In the genomic region with DNA sequence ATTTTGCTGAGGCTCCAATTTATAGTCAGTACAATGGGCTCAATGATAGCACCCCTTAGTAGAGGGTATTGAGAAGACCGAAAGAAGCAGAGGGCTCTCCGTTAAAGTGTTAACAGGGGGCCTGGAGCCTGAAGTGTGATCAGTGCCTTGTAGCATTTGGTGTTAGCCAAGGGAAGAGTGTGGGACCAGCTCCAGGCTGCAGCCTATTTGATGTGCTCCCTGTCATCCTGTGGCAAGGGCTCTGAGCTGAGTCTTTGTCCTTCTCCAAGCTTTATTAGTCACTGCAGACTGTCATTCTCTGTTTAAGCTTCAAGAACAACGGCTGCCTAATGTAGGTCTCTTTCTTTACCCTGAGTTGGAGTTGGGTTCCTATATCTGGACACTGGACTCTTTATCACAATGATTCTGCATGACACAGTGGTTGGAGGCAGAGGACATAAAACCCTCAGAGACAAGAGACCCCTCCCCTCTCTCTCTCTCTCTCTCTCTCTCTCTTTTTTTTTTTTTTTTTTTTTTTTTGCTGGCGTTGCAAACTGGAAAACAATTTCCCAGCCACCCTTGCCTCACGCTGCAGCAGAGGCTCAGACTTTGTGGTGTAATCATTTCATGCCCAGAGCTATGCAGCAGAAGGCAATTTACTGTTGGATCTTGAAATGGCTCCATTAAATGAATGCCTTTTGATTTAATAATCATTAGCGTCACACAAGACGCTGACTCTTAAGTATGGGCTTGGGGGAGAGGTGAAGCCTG, we compare ENCODE assay signal across 15 mouse cellular contexts. TPM values are rescaled to one million over a fixed set of nuclear protein-coding genes. Genes with fewer than 3 reads are reported as not detected.
DNase-seq lines count a peak whose midpoint lies in the region; ATAC-seq and TF ChIP-seq lines count a peak whose summit lies in the region.
"Had no signal": no experiment of that assay in that cellular context is flagged by ENCODE, and none has a peak within 500 bp of the region (broad histone marks: within the 10 kb centered on the region; RNA-seq: fewer than 3 reads in every experiment).

No protein-coding gene starts in this region.

- no peak for TF ChIP-seq POLR2A in kidney, adult 2 months (IDR thresholded peaks at IDR 0.05; ENCODE audit: low read depth, low read length)
- TF ChIP-seq POLR2A in thymus, adult 2 months (IDR thresholded peaks at IDR 0.05; ENCODE audit: control insufficient read depth, extremely low read depth, insufficient read depth, low read length, poor library complexity) = no peak

- 0 out of 2 replicates have a peak, but pooled peaks have one; percentile 26 for ATAC-seq in forebrain, embryonic 16.5 days
- ATAC-seq in forebrain, embryonic 11.5 days (replicated peaks; ENCODE audit: low FRiP score) = no peak
- peak; percentile 61; the same call in 1 of the 2 replicates for ATAC-seq in hindbrain, embryonic 15.5 days (ENCODE audit: low FRiP score, low read depth)
- ATAC-seq: liver, embryonic 12.5 days had no signal

- no peaks in the 10 kb centered on the region for H3K36me3 ChIP-seq in forebrain, embryonic 16.5 days (ENCODE audit: control insufficient read depth, insufficient read depth)
- H3K36me3 ChIP-seq in forebrain, embryonic 11.5 days (ENCODE audit: control insufficient read depth, insufficient read depth, low read length) = no peaks in the 10 kb centered on the region
- H3K36me3 ChIP-seq in kidney, adult 2 months (ENCODE audit: control insufficient read depth, insufficient read depth, low read length) = no peaks in the 10 kb centered on the region
- no peaks in the 10 kb centered on the region for H3K36me3 ChIP-seq in hindbrain, embryonic 15.5 days
- H3K36me3 ChIP-seq in thymus, adult 2 months (ENCODE audit: control insufficient read depth, insufficient read depth, low read length) = no peaks in the 10 kb centered on the region
- H3K36me3 ChIP-seq: liver, embryonic 12.5 days had no signal

- H3K27ac ChIP-seq in forebrain, embryonic 16.5 days (ENCODE audit: low read length) = no peak overlapping the region
- no peak overlapping the region for H3K27ac ChIP-seq in forebrain, embryonic 11.5 days (ENCODE audit: low read depth, low read length)
- H3K27ac ChIP-seq in kidney, adult 2 months (ENCODE audit: insufficient read depth, low read depth, low read length) = peak overlapping the region; percentile 43
- peak overlapping the region; percentile 36; the same call in 1 of the 2 replicates for H3K27ac ChIP-seq in hindbrain, embryonic 15.5 days (replicated peaks)
- H3K27ac ChIP-seq in thymus, adult 2 months (ENCODE audit: control insufficient read depth, insufficient read depth, low read length) = no peak overlapping the region
- H3K27ac ChIP-seq: layer of hippocampus, adult 2 months; liver, embryonic 12.5 days had no signal

- no peaks in the 10 kb centered on the region for H3K27me3 ChIP-seq in forebrain, embryonic 16.5 days (replicated peaks; ENCODE audit: control insufficient read depth, insufficient read depth, low read length)
- H3K27me3 ChIP-seq in forebrain, embryonic 11.5 days (ENCODE audit: control insufficient read depth, insufficient read depth, low read length) = no peaks in the 10 kb centered on the region
- no peaks in the 10 kb centered on the region; the same call in 1 of the 2 replicates for H3K27me3 ChIP-seq in kidney, adult 2 months (replicated peaks; ENCODE audit: control insufficient read depth, insufficient read depth, low read length)
- no peaks in the 10 kb centered on the region for H3K27me3 ChIP-seq in hindbrain, embryonic 15.5 days
- no peaks in the 10 kb centered on the region for H3K27me3 ChIP-seq in thymus, adult 2 months (ENCODE audit: control insufficient read depth, insufficient read depth, low read length)
- H3K27me3 ChIP-seq: liver, embryonic 12.5 days had no signal

- no peak overlapping the region for H3K4me2 ChIP-seq in forebrain, embryonic 16.5 days (ENCODE audit: low read length)
- no peak overlapping the region for H3K4me2 ChIP-seq in forebrain, embryonic 11.5 days (ENCODE audit: low read depth, low read length, severe bottlenecking)
- H3K4me2 ChIP-seq in hindbrain, embryonic 15.5 days = no peak overlapping the region
- H3K4me2 ChIP-seq: liver, embryonic 12.5 days had no signal

- no peak for DNase-seq in forebrain, embryonic 11.5 days (ENCODE audit: low spot score)
- no peak for DNase-seq in kidney, adult 2 months
- no peak for DNase-seq in kidney, postnatal 10 days
- DNase-seq in brain, adult 2 months (ENCODE audit: low read depth, low spot score) = peak; percentile 24
- DNase-seq in thymus, adult 2 months = no peak
- DNase-seq in layer of hippocampus, adult 9-10 months (ENCODE audit: low spot score) = no peak
- DNase-seq: lung, postnatal 10 days; right cerebral cortex, adult 18-20 months; thymus, postnatal 4 days had no signal

- H3K4me3 ChIP-seq in forebrain, embryonic 16.5 days (replicated peaks; ENCODE audit: low read length) = no peak overlapping the region
- no peak overlapping the region for H3K4me3 ChIP-seq in forebrain, embryonic 11.5 days (ENCODE audit: low read depth, low read length)
- no peak overlapping the region for H3K4me3 ChIP-seq in kidney, adult 2 months (ENCODE audit: insufficient read depth, low read depth, low read length)
- no peak overlapping the region for H3K4me3 ChIP-seq in hindbrain, embryonic 15.5 days
- no peak overlapping the region for H3K4me3 ChIP-seq in thymus, adult 2 months (ENCODE audit: control insufficient read depth, insufficient read depth, low read length)
- H3K4me3 ChIP-seq: layer of hippocampus, adult 2 months; liver, embryonic 12.5 days had no signal

- peaks cover 7% of the 10 kb centered on the region for H3K4me1 ChIP-seq in forebrain, embryonic 16.5 days (replicated peaks; ENCODE audit: control insufficient read depth, insufficient read depth, low read length)
- H3K4me1 ChIP-seq in forebrain, embryonic 11.5 days (replicated peaks; ENCODE audit: control insufficient read depth, insufficient read depth, low read length) = no peaks in the 10 kb centered on the region
- peaks cover 3% of the 10 kb centered on the region; the same call in 1 of the 2 replicates for H3K4me1 ChIP-seq in kidney, adult 2 months (ENCODE audit: control insufficient read depth, insufficient read depth, low read length)
- H3K4me1 ChIP-seq in hindbrain, embryonic 15.5 days (replicated peaks) = peaks cover 7% of the 10 kb centered on the region; the same call in 1 of the 2 replicates
- H3K4me1 ChIP-seq in thymus, adult 2 months (replicated peaks; ENCODE audit: control insufficient read depth, insufficient read depth, low read length) = no peaks in the 10 kb centered on the region
- H3K4me1 ChIP-seq: liver, embryonic 12.5 days had no signal

- TF ChIP-seq CTCF in kidney, adult 2 months (conservative IDR thresholded peaks at IDR 0.05; ENCODE audit: insufficient read depth, insufficient read length, low read depth, low read length) = no peak
- TF ChIP-seq CTCF in thymus, adult 2 months (IDR thresholded peaks at IDR 0.05; ENCODE audit: borderline replicate concordance, control insufficient read depth, extremely low read depth, insufficient read depth, low read length, poor library complexity) = no peak

- no peaks in the 10 kb centered on the region for H3K9me3 ChIP-seq in forebrain, embryonic 16.5 days (ENCODE audit: control insufficient read depth, low read length)
- H3K9me3 ChIP-seq in forebrain, embryonic 11.5 days (ENCODE audit: control insufficient read depth, low read length) = no peaks in the 10 kb centered on the region
- H3K9me3 ChIP-seq in hindbrain, embryonic 15.5 days = no peaks in the 10 kb centered on the region
- H3K9me3 ChIP-seq: liver, embryonic 12.5 days had no signal

- no peak overlapping the region for H3K9ac ChIP-seq in forebrain, embryonic 16.5 days (replicated peaks; ENCODE audit: low read depth, low read length)
- no peak overlapping the region for H3K9ac ChIP-seq in forebrain, embryonic 11.5 days (ENCODE audit: low read length)
- H3K9ac ChIP-seq in hindbrain, embryonic 15.5 days = no peak overlapping the region
- H3K9ac ChIP-seq: liver, embryonic 12.5 days had no signal

- WGBS in forebrain, embryonic 16.5 days = 44% methylated on average over 7 of the region's 7 CpGs
- WGBS in forebrain, embryonic 11.5 days = 72% methylated on average over 7 of the region's 7 CpGs
- WGBS in kidney, adult 2 months = 56% methylated on average over 7 of the region's 7 CpGs
- 51% methylated on average over 7 of the region's 7 CpGs for WGBS in hindbrain, embryonic 15.5 days
- 88% methylated on average over 7 of the region's 7 CpGs for WGBS in thymus, adult 2 months

RNA-seq across cellular contexts. Expression of a gene that starts 41.9 kb away (rescaled TPM):
- polyA plus RNA-seq in forebrain, embryonic 16.5 days (2015; fragmentation: Nextera tagmentation; extraction: Ambion mirVana) = not detected in 2 replicates
- polyA plus RNA-seq in forebrain, embryonic 11.5 days (2014; fragmentation: Nextera tagmentation; extraction: Ambion mirVana) = not detected in 2 replicates
- polyA plus RNA-seq in kidney, adult 2 months (2012; rRNA removed) = 1.6 and 1.9 TPM in 2 replicates
- polyA plus RNA-seq in hindbrain, embryonic 15.5 days (2015; fragmentation: Nextera tagmentation; extraction: Ambion mirVana) = not detected in 2 replicates
- 0.11 and 0.30 TPM in 2 replicates for polyA plus RNA-seq in thymus, adult 2 months (2012; rRNA removed)
- polyA plus RNA-seq: embryonic facial prominence, embryonic 14.5 days; liver, embryonic 12.5 days; neural tube, embryonic 11.5 days had no signal

Comparison
In these comparisons a context has a peak if more than half of its experiments do, and no peak if none do; other contexts are left out.
1. H3K27ac ChIP-seq: peak in kidney, adult 2 months (single experiment) and hindbrain, embryonic 15.5 days (single experiment); none in forebrain, embryonic 16.5 days (single experiment), forebrain, embryonic 11.5 days (single experiment) and thymus, adult 2 months (single experiment).